Comparison of ENCODE assay signal across 10 mouse cellular contexts in genomic region chr14:118710945-118711344, GRCm38 (mm10).
"Had no signal": no experiment of that assay in that cellular context is flagged by ENCODE, and none has a peak within 500 bp of the region (broad histone marks: within the 10 kb centered on the region; RNA-seq: fewer than 3 reads in every experiment).

No protein-coding gene starts in this region.

- H3K4me3 ChIP-seq: left cerebral cortex, adult 2 months; limb, embryonic 15.5 days; midbrain, embryonic 10.5 days; myocyte; neural tube, embryonic 15.5 days had no signal

- H3K9me3 ChIP-seq: limb, embryonic 15.5 days; midbrain, embryonic 10.5 days; neural tube, embryonic 15.5 days had no signal

- H3K36me3 ChIP-seq: limb, embryonic 15.5 days; midbrain, embryonic 10.5 days; neural tube, embryonic 15.5 days had no signal

- DNase-seq: lung, adult 18-20 months; midbrain, embryonic 14.5 days; right cerebral cortex, adult 18-20 months; right cerebral cortex, postnatal 25 days; thymus, postnatal 14 days had no signal
